Mouse (Mus musculus) kidney, embryonic 15.5 days (tissue): ENCODE results near the gene Galk1. TPM values are rescaled to one million over a fixed set of nuclear protein-coding genes. Genes with fewer than 3 reads are reported as not detected.

Experiments
- ATAC-seq: fragments of 200-750 bp; cut with Nextera tagmentation; replicated peaks from 2 replicates; pipeline ENCODE4 v1.8.0; 2017; ENCODE audit warnings: moderate TSS enrichment; ENCODE audit not compliant: low FRiP score
- H3K27ac ChIP-seq: fragments of 300-500 bp; sonication (generic); 2 replicates; pipeline ENCODE4 v1.5.1; 2015; ENCODE audit warnings: mild to moderate bottlenecking, inconsistent platforms
- H3K27me3 ChIP-seq: fragments of 300-500 bp; sonication (generic); 2 replicates; pipeline ENCODE4 v1.6.1; 2015; ENCODE audit warnings: inconsistent platforms
- H3K36me3 ChIP-seq: fragments of 300-500 bp; sonication (generic); 2 replicates; pipeline ENCODE4 v1.6.1; 2015; ENCODE audit warnings: inconsistent platforms
- H3K4me1 ChIP-seq: fragments of 300-500 bp; sonication (generic); 2 replicates; pipeline ENCODE4 v1.6.1; 2015; ENCODE audit warnings: inconsistent platforms
- H3K4me2 ChIP-seq: fragments of 300-500 bp; sonication (generic); 2 replicates; pipeline ENCODE4 v1.6.1; 2015; ENCODE audit warnings: moderate library complexity, mild to moderate bottlenecking, inconsistent platforms
- H3K4me3 ChIP-seq: fragments of 300-500 bp; sonication (generic); replicated peaks from 2 replicates; pipeline ENCODE4 v1.5.1; 2015; ENCODE audit warnings: mild to moderate bottlenecking, inconsistent platforms
- H3K9ac ChIP-seq: fragments of 300-500 bp; sonication (generic); 2 replicates; pipeline ENCODE4 v1.6.1; 2015; ENCODE audit warnings: mild to moderate bottlenecking, inconsistent platforms
- H3K9me3 ChIP-seq: fragments of 300-500 bp; sonication (generic); replicated peaks from 2 replicates; pipeline ENCODE4 v1.6.1; 2016; ENCODE audit warnings: inconsistent platforms
- whole genome bisulfite sequencing: fragments of 180-500 bp; shearing (Covaris S2); methylation state at CpG from one replicate; pipeline ENCODE4 v1.1.7; 2015; ENCODE audit warnings: mixed read lengths; 5-methylcytosine and 5-hydroxymethylcytosine counted together
- polyA plus RNA-seq: library from polyadenylated mRNA; unstranded; fragments of >200 nt; fragmentation: Nextera tagmentation; extraction: Ambion mirVana; gene quantifications from 2 replicates; pipeline ENCODE4 v1.2.1, GENCODE M21; 2015

Galk1 gene
- polyA plus RNA-seq, 1 experiment from 2014 or later: 208 TPM

DNA sequence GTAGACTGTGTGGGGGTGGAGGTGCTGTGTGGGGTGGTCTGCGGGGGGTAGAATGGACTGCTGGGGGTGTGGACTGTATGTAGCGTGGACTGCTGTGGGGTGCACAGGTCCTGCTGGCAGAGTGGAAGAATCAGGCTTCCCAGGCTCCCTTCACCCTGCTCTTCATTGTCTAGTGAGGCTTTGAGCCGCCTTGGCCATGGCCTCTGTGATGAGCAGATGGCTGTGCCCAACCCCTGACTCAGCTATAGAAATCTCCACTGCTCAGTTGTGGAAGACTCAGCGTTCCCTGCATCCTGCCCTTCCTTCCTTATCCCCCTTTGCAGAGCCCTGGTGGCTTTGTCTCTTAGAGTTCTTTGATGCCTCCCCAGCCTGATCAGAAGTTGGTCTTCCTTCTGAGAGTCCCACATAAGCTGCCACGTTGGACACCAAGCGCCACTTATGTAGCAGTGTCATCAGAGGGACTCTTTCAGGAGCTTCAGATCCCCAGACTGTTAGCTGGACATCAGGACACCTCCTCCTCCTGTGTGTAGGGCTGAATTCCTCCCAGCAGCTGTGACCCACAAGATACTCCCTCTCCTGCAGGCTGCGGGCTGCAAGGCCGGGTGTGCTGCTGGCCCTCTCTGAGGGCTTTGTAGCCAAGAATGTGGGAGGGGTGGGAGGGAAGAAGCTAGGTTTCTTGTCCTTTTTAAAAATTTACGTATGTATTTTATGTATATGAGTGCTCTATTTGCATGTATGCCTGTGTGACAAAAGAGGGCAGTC lies 49.7 kb downstream of the Galk1 start:
- Histone ChIP-seq H3K27ac (no peak overlapping the region), H3K4me1 (no peaks in the 10 kb centered on the region), H3K4me2 (no peak overlapping the region), H3K4me3 (no peak overlapping the region), H3K27me3 (no peaks in the 10 kb centered on the region), H3K36me3 (peaks cover 90% of the 10 kb centered on the region), H3K9me3 (no peaks in the 10 kb centered on the region), H3K9ac (no peak overlapping the region)
- no peak for ATAC-seq
- WGBS: 91% methylated on average over 9 of the region's 9 CpGs

DNA sequence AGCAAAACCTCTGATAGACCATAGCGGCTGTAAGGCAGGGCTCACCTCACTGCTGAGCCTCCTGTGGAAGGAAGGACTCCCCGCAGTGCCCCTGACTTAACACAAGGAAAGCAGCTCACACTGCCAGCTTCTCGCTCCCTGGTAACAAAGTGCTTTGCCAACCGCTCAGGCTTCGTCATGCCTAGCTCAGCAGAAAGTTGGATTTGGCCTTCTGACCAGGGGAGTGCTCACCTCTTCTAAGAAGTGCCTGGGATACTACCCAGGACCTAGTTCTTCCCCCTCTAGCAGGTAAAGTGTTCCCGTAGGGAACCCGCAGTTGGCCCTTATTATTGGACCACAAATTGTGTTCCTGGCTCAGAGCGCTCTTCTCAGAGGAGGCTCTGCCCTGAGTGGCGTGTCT lies 53.5 kb downstream of the Galk1 start:
- no peak overlapping the region for H3K4me3 ChIP-seq
- 97% methylated on average over 9 of the region's 9 CpGs for WGBS

More for the DNA sequence above, 53.5 kb downstream of the Galk1 start:
- Histone ChIP-seq H3K4me2 (no peak overlapping the region), H3K4me1 (no peaks in the 10 kb centered on the region; the same call in 1 of the 2 replicates), H3K36me3 (peaks cover 90% of the 10 kb centered on the region), H3K9me3 (no peaks in the 10 kb centered on the region), H3K27ac (no peak overlapping the region), H3K27me3 (no peaks in the 10 kb centered on the region), H3K9ac (no peak overlapping the region)
- ATAC-seq: no peak

Other genes starting within 250 kb of the Galk1 start
- 26.6 and 27.0 TPM in 2 replicates for gene Tmem94, start 247.3 kb downstream of the Galk1 start, polyA plus RNA-seq
- 17.3 and 20.9 TPM in 2 replicates for gene Caskin2, start 199.1 kb downstream of the Galk1 start, polyA plus RNA-seq
- gene Tsen54, start 198.0 kb downstream of the Galk1 start, polyA plus RNA-seq: 37.3 and 39.8 TPM in 2 replicates
- 39.1 and 41.0 TPM in 2 replicates for gene Llgl2, start 188.7 kb downstream of the Galk1 start, polyA plus RNA-seq
- 8.0 and 11.1 TPM in 2 replicates for gene Myo15b, start 154.3 kb downstream of the Galk1 start, polyA plus RNA-seq
- 3.9 and 4.1 TPM in 2 replicates for gene Smim5, start 112.8 kb downstream of the Galk1 start, polyA plus RNA-seq
- 9.1 and 9.9 TPM in 2 replicates for gene Smim6, start 100.7 kb downstream of the Galk1 start, polyA plus RNA-seq
- 41.6 and 44.5 TPM in 2 replicates for gene Sap30bp, start 79.4 kb downstream of the Galk1 start, polyA plus RNA-seq
- 21.3 and 24.3 TPM in 2 replicates for gene Recql5, start 79.2 kb downstream of the Galk1 start, polyA plus RNA-seq
- gene Itgb4, start 38.0 kb downstream of the Galk1 start, polyA plus RNA-seq: 2.1 and 2.7 TPM in 2 replicates
- gene H3f3b, start 15.2 kb upstream of the Galk1 start, polyA plus RNA-seq: 1,673 and 1,817 TPM in 2 replicates
- gene Unk, start 17.6 kb upstream of the Galk1 start, polyA plus RNA-seq: 37.3 and 40.1 TPM in 2 replicates
- 1.3 and 1.5 TPM in 2 replicates for gene Unc13d, start 65.2 kb upstream of the Galk1 start, polyA plus RNA-seq
- gene Wbp2, start 74.3 kb upstream of the Galk1 start, polyA plus RNA-seq: 82.1 and 101 TPM in 2 replicates
- 21.4 and 24.6 TPM in 2 replicates for gene Trim47, start 114.5 kb upstream of the Galk1 start, polyA plus RNA-seq
- 4.5 and 5.4 TPM in 2 replicates for gene Trim65, start 118.4 kb upstream of the Galk1 start, polyA plus RNA-seq
- 102 and 112 TPM in 2 replicates for gene Mrpl38, start 126.1 kb upstream of the Galk1 start, polyA plus RNA-seq
- gene Fbf1, start 155.4 kb upstream of the Galk1 start, polyA plus RNA-seq: 37.4 and 41.4 TPM in 2 replicates
- gene Ten1, start 186.1 kb upstream of the Galk1 start, polyA plus RNA-seq: 75.6 and 79.4 TPM in 2 replicates
- gene Acox1, start 186.3 kb upstream of the Galk1 start, polyA plus RNA-seq: 32.6 and 35.9 TPM in 2 replicates
- gene Evpl, start 225.4 kb upstream of the Galk1 start, polyA plus RNA-seq: 2.8 and 2.9 TPM in 2 replicates